In genomic region chr15:102400476-102401045, GRCm38 (mm10) we compare ENCODE assay signal across 9 mouse cellular contexts. TPM values are rescaled to one million over a fixed set of nuclear protein-coding genes. Genes with fewer than 3 reads are reported as not detected.
A peak's percentile ranks its signal among the peaks of the same experiment; 100 is the strongest.
DNase-seq lines count a peak whose midpoint lies in the region; ATAC-seq and TF ChIP-seq lines count a peak whose summit lies in the region.
"Had no signal": no experiment of that assay in that cellular context is flagged by ENCODE, and none has a peak within 500 bp of the region (broad histone marks: within the 10 kb centered on the region; RNA-seq: fewer than 3 reads in every experiment).

No protein-coding gene starts in this region.

- peak overlapping the region; percentile 99 for H3K27ac ChIP-seq in heart, adult 2 months
- peak overlapping the region; percentile 95 for H3K27ac ChIP-seq in lung, postnatal 0 days (ENCODE audit: low read length)
- H3K27ac ChIP-seq in intestine, embryonic 16.5 days (ENCODE audit: low read length), result peak overlapping the region; percentile 97
- peak overlapping the region; percentile 96 for H3K27ac ChIP-seq in stomach, embryonic 15.5 days

- intact Hi-C loops in heart, adult 2 months (cut with DNase I), result loop anchor here (10.0 kb wide), 1 partner anchor 296 kb away; the partner anchor contains the start of gene Tns2

- no peaks in the 10 kb centered on the region for H3K27me3 ChIP-seq in heart, adult 2 months (ENCODE audit: control insufficient read depth, insufficient read depth, low read length)
- no peaks in the 10 kb centered on the region for H3K27me3 ChIP-seq in lung, postnatal 0 days (replicated peaks; ENCODE audit: insufficient read depth, low read length)
- H3K27me3 ChIP-seq in intestine, embryonic 16.5 days (replicated peaks; ENCODE audit: control insufficient read depth, insufficient read depth, low read length), result no peaks in the 10 kb centered on the region
- no peaks in the 10 kb centered on the region for H3K27me3 ChIP-seq in stomach, embryonic 15.5 days (replicated peaks)

- 87% methylated on average over 10 of the region's 10 CpGs for WGBS in heart, adult 2 months
- 76% methylated on average over 10 of the region's 10 CpGs for WGBS in lung, postnatal 0 days
- 84% methylated on average over 10 of the region's 10 CpGs for WGBS in intestine, embryonic 16.5 days
- 79% methylated on average over 10 of the region's 10 CpGs for WGBS in stomach, embryonic 15.5 days

- no peak for TF ChIP-seq POLR2A in heart, adult 2 months (IDR thresholded peaks at IDR 0.05; ENCODE audit: insufficient read depth, low read depth, low read length)

- H3K4me2 ChIP-seq in lung, postnatal 0 days (replicated peaks; ENCODE audit: low read depth, low read length), result peak overlapping the region; percentile 66
- peak overlapping the region; percentile 62; the same call in 1 of the 2 replicates for H3K4me2 ChIP-seq in intestine, embryonic 16.5 days (ENCODE audit: low read depth, low read length)
- H3K4me2 ChIP-seq in stomach, embryonic 15.5 days, result peak overlapping the region; percentile 65

- H3K4me1 ChIP-seq in heart, adult 2 months (ENCODE audit: control insufficient read depth, insufficient read depth, low read length), result peaks cover 8% of the 10 kb centered on the region
- peaks cover 5% of the 10 kb centered on the region; the same call in 1 of the 2 replicates for H3K4me1 ChIP-seq in lung, postnatal 0 days (ENCODE audit: insufficient read depth, low read depth, low read length)
- H3K4me1 ChIP-seq in intestine, embryonic 16.5 days (ENCODE audit: control insufficient read depth, insufficient read depth, low read length), result peaks cover 11% of the 10 kb centered on the region; the same call in 1 of the 2 replicates
- H3K4me1 ChIP-seq in stomach, embryonic 15.5 days, result peaks cover 6% of the 10 kb centered on the region; the same call in 1 of the 2 replicates

- no peak for TF ChIP-seq CTCF in heart, adult 2 months (IDR thresholded peaks at IDR 0.05)
- TF ChIP-seq CTCF in lung, postnatal 0 days (IDR thresholded peaks at IDR 0.05), result no peak

- TF ChIP-seq EP300 in heart, adult 2 months (IDR thresholded peaks at IDR 0.05; ENCODE audit: insufficient read depth, low read depth, low read length), result no peak
- no peak for TF ChIP-seq EP300 in lung, postnatal 0 days (IDR thresholded peaks at IDR 0.05)

- no peaks in the 10 kb centered on the region for H3K79me2 ChIP-seq in heart, adult 2 months (replicated peaks; ENCODE audit: control insufficient read depth, insufficient read depth, low read length)

- H3K9me3 ChIP-seq in lung, postnatal 0 days (ENCODE audit: low read length), result no peaks in the 10 kb centered on the region
- H3K9me3 ChIP-seq in intestine, embryonic 16.5 days (ENCODE audit: control insufficient read depth, low read length), result no peaks in the 10 kb centered on the region
- H3K9me3 ChIP-seq in stomach, embryonic 15.5 days, result no peaks in the 10 kb centered on the region

- peaks cover 10% of the 10 kb centered on the region; the same call in 1 of the 2 replicates for H3K36me3 ChIP-seq in heart, adult 2 months (ENCODE audit: control insufficient read depth, insufficient read depth, low read length)
- H3K36me3 ChIP-seq in lung, postnatal 0 days (ENCODE audit: insufficient read depth, low read length), result no peaks in the 10 kb centered on the region
- H3K36me3 ChIP-seq in intestine, embryonic 16.5 days (ENCODE audit: control insufficient read depth, insufficient read depth, low read length), result no peaks in the 10 kb centered on the region
- H3K36me3 ChIP-seq in stomach, embryonic 15.5 days, result no peaks in the 10 kb centered on the region

- ATAC-seq in lung, postnatal 0 days, result no peak
- ATAC-seq in intestine, embryonic 16.5 days, result no peak
- no peak for ATAC-seq in stomach, embryonic 15.5 days (ENCODE audit: insufficient read depth, low FRiP score, low read depth)
- no peak for ATAC-seq in activated CD4-positive, CD25-positive, alpha-beta regulatory T cell, adult 4 months

- no peak for DNase-seq in heart, adult 2 months
- DNase-seq in heart, adult 9 months (ENCODE audit: low spot score in 2 of 2), result no peak
- DNase-seq in lung, postnatal 0 days (ENCODE audit: low spot score), result peak; percentile 31
- no peak for DNase-seq in lung, postnatal 14 days
- no peak for DNase-seq in thymus, postnatal 10 days (ENCODE audit: low spot score in 2 of 2)
- DNase-seq: adrenal gland, postnatal 36 days had no signal

- H3K9ac ChIP-seq in heart, adult 2 months (ENCODE audit: low read depth, low read length), result peak overlapping the region; percentile 33; the same call in 1 of the 2 replicates
- H3K9ac ChIP-seq in lung, postnatal 0 days (replicated peaks; ENCODE audit: low read depth), result peak overlapping the region; percentile 55; the same call in 1 of the 2 replicates
- no peak overlapping the region for H3K9ac ChIP-seq in intestine, embryonic 16.5 days (ENCODE audit: low read depth, low read length)
- H3K9ac ChIP-seq in stomach, embryonic 15.5 days, result no peak overlapping the region

- peak overlapping the region; percentile 57; the same call in 1 of the 2 replicates for H3K4me3 ChIP-seq in heart, adult 2 months
- no peak overlapping the region for H3K4me3 ChIP-seq in lung, postnatal 0 days (ENCODE audit: low read depth, low read length)
- H3K4me3 ChIP-seq in intestine, embryonic 16.5 days (ENCODE audit: low read length), result no peak overlapping the region
- H3K4me3 ChIP-seq in stomach, embryonic 15.5 days (replicated peaks), result 0 out of 2 replicates have a peak overlapping the region, but pooled peaks have one; percentile 46

RNA-seq across cellular contexts. Expression of gene Sp1, which starts 5.4 kb away (rescaled TPM):
- total RNA-seq in heart, adult 2 months (2021), result 10 to 100 TPM; 36.5 to 41.5 TPM
- polyA plus RNA-seq in heart, adult 2 months (2012; rRNA removed), result 9.6 and 17.3 TPM in 2 replicates
- 7.3 and 8.6 TPM in 2 replicates for polyA plus RNA-seq in lung, postnatal 0 days (2015; fragmentation: Nextera tagmentation; extraction: Ambion mirVana)
- 6.8 and 7.2 TPM in 2 replicates for polyA plus RNA-seq in intestine, embryonic 16.5 days (2015; fragmentation: Nextera tagmentation; extraction: Ambion mirVana)
- polyA plus RNA-seq in stomach, embryonic 15.5 days (2015; fragmentation: Nextera tagmentation; extraction: Ambion mirVana), result 9.6 and 9.7 TPM in 2 replicates
- 10 to 100 TPM; 20.6 to 21.6 TPM for polyA plus RNA-seq in activated CD4-positive, CD25-positive, alpha-beta regulatory T cell, adult 4 months (2017; shearing (Covaris generic))

RNA-seq across cellular contexts. Expression of gene Sp7, which starts 33.6 kb away (rescaled TPM):
- not detected for total RNA-seq in heart, adult 2 months (2021)
- 0.06 TPM in 1 of 2 replicates, not detected in the other for polyA plus RNA-seq in heart, adult 2 months (2012; rRNA removed)
- polyA plus RNA-seq in lung, postnatal 0 days (2015; fragmentation: Nextera tagmentation; extraction: Ambion mirVana), result not detected in 2 replicates
- polyA plus RNA-seq in intestine, embryonic 16.5 days (2015; fragmentation: Nextera tagmentation; extraction: Ambion mirVana), result 0.50 and 0.60 TPM in 2 replicates
- 1.0 and 1.1 TPM in 2 replicates for polyA plus RNA-seq in stomach, embryonic 15.5 days (2015; fragmentation: Nextera tagmentation; extraction: Ambion mirVana)
- polyA plus RNA-seq in activated CD4-positive, CD25-positive, alpha-beta regulatory T cell, adult 4 months (2017; shearing (Covaris generic)), result not detected

RNA-seq across cellular contexts. Expression of gene Amhr2, which starts 44.6 kb away (rescaled TPM):
- total RNA-seq in heart, adult 2 months (2021), result under 1 TPM; 0.36 to 0.60 TPM
- 0.31 and 0.44 TPM in 2 replicates for polyA plus RNA-seq in heart, adult 2 months (2012; rRNA removed)
- 8.3 and 11.0 TPM in 2 replicates for polyA plus RNA-seq in lung, postnatal 0 days (2015; fragmentation: Nextera tagmentation; extraction: Ambion mirVana)
- polyA plus RNA-seq in intestine, embryonic 16.5 days (2015; fragmentation: Nextera tagmentation; extraction: Ambion mirVana), result 0.75 and 0.88 TPM in 2 replicates
- 0.90 and 1.3 TPM in 2 replicates for polyA plus RNA-seq in stomach, embryonic 15.5 days (2015; fragmentation: Nextera tagmentation; extraction: Ambion mirVana)
- polyA plus RNA-seq in activated CD4-positive, CD25-positive, alpha-beta regulatory T cell, adult 4 months (2017; shearing (Covaris generic)), result not detected

RNA-seq across cellular contexts. Expression of gene Aaas, which starts 50.0 kb away (rescaled TPM):
- total RNA-seq in heart, adult 2 months (2021), result 10 to 100 TPM; 10.8 to 13.2 TPM
- polyA plus RNA-seq in heart, adult 2 months (2012; rRNA removed), result 22.1 and 26.2 TPM in 2 replicates
- polyA plus RNA-seq in lung, postnatal 0 days (2015; fragmentation: Nextera tagmentation; extraction: Ambion mirVana), result 16.2 and 17.0 TPM in 2 replicates
- 50.6 and 59.1 TPM in 2 replicates for polyA plus RNA-seq in intestine, embryonic 16.5 days (2015; fragmentation: Nextera tagmentation; extraction: Ambion mirVana)
- polyA plus RNA-seq in stomach, embryonic 15.5 days (2015; fragmentation: Nextera tagmentation; extraction: Ambion mirVana), result 55.9 and 67.0 TPM in 2 replicates
- polyA plus RNA-seq in activated CD4-positive, CD25-positive, alpha-beta regulatory T cell, adult 4 months (2017; shearing (Covaris generic)), result 10 to 100 TPM; 45.7 to 48.7 TPM

RNA-seq across cellular contexts. Expression of gene Prr13, which starts 58.3 kb away (rescaled TPM):
- total RNA-seq in heart, adult 2 months (2021), result 10 to 100 TPM; 22.8 to 23.2 TPM
- 75.5 and 78.4 TPM in 2 replicates for polyA plus RNA-seq in heart, adult 2 months (2012; rRNA removed)
- 110 and 128 TPM in 2 replicates for polyA plus RNA-seq in lung, postnatal 0 days (2015; fragmentation: Nextera tagmentation; extraction: Ambion mirVana)
- 173 and 182 TPM in 2 replicates for polyA plus RNA-seq in intestine, embryonic 16.5 days (2015; fragmentation: Nextera tagmentation; extraction: Ambion mirVana)
- polyA plus RNA-seq in stomach, embryonic 15.5 days (2015; fragmentation: Nextera tagmentation; extraction: Ambion mirVana), result 119 and 120 TPM in 2 replicates
- polyA plus RNA-seq in activated CD4-positive, CD25-positive, alpha-beta regulatory T cell, adult 4 months (2017; shearing (Covaris generic)), result 1,000 to 10,000 TPM; 1,157 to 1,321 TPM

Comparison
In these comparisons a context has a peak if more than half of its experiments do, and no peak if none do; other contexts are left out.
1. H3K4me3 ChIP-seq: peak in heart, adult 2 months (single experiment) and stomach, embryonic 15.5 days (single experiment); none in lung, postnatal 0 days (single experiment) and intestine, embryonic 16.5 days (single experiment).
2. H3K9ac ChIP-seq: peak in heart, adult 2 months (single experiment) and lung, postnatal 0 days (single experiment); none in intestine, embryonic 16.5 days (single experiment) and stomach, embryonic 15.5 days (single experiment).
3. Peak in every context shown above with its lines, with median percentiles within 50 percentile points of each other: H3K27ac ChIP-seq and H3K4me2 ChIP-seq.